Mouse (Mus musculus) cerebellum, adult 2 months (tissue): Measurements from ENCODE around the gene Batf2. TPM values are rescaled to one million over a fixed set of nuclear protein-coding genes. Genes with fewer than 3 reads are reported as not detected.

ENCODE experiments used
- DNase-seq, 2 experiments: peaks; one replicate each; pipeline ENCODE4 v3.0.0; 2021
- H3K27ac ChIP-seq: fragments of 200-500 bp; 2 replicates; pipeline ENCODE4 v1.5.1; 2012; ENCODE audit warnings: low read length, control low read depth, inconsistent platforms; ENCODE audit not compliant: insufficient read depth
- H3K27me3 ChIP-seq: fragments of 200-500 bp; 2 replicates; pipeline ENCODE4 v1.6.1; 2012; ENCODE audit warnings: inconsistent platforms, mild to moderate bottlenecking, low read length, moderate library complexity; ENCODE audit not compliant: control insufficient read depth, insufficient read depth
- H3K4me1 ChIP-seq: fragments of 200-500 bp; 2 replicates; pipeline ENCODE4 v1.6.1; 2011; ENCODE audit warnings: low read length; ENCODE audit not compliant: control insufficient read depth, insufficient read depth
- H3K4me3 ChIP-seq: fragments of 200-500 bp; replicated peaks from 2 replicates; pipeline ENCODE3; 2011; ENCODE audit warnings: mild to moderate bottlenecking, low read depth, low read length, control low read depth; ENCODE audit not compliant: insufficient read depth
- CTCF ChIP-seq: fragments of 200-500 bp; IDR thresholded peaks from 2 replicates; pipeline ENCODE4 v1.5.1; 2011; ENCODE audit warnings: low read depth, mild to moderate bottlenecking, control low read depth, low read length, moderate library complexity, borderline replicate concordance; ENCODE audit not compliant: insufficient read depth
- POLR2A ChIP-seq: fragments of 200-500 bp; IDR thresholded peaks from 2 replicates; pipeline ENCODE4 v1.6.1; 2011; ENCODE audit warnings: low read length, control low read depth, borderline replicate concordance; ENCODE audit not compliant: insufficient read depth
- WGBS: fragments of 180-500 bp; shearing (Covaris S2); methylation state at CpG from one replicate; pipeline ENCODE4 v1.1.7; 2018; 5-methylcytosine and 5-hydroxymethylcytosine counted together
- polyA plus RNA-seq: library from polyadenylated mRNA; depleted of rRNA; stranded (reverse); fragments of >200 nt; gene quantifications from 2 replicates; pipeline ENCODE4 v1.2.3, GENCODE M21; 2012; rRNA removed

Gene Batf2
- polyA plus RNA-seq, 1 experiment = 0.54 TPM

- Histone ChIP-seq H3K27ac (no peak overlapping the region), H3K4me1 (no peaks in the 10 kb centered on the region), H3K4me3 (no peak overlapping the region), H3K27me3 (no peaks in the 10 kb centered on the region)
- WGBS = 79% methylated on average over 6 of the region's 6 CpGs
- DNase-seq = no peak
- no peak for TF ChIP-seq CTCF
- no peak for TF ChIP-seq POLR2A
Measured at GRCm38 (mm10) chr19:6216046-6216705, 75.4 kb downstream of the Batf2 start.

- Histone ChIP-seq H3K4me1 (no peaks in the 10 kb centered on the region), H3K27ac (no peak overlapping the region), H3K4me3 (no peak overlapping the region), H3K27me3 (no peaks in the 10 kb centered on the region)
- TF ChIP-seq POLR2A = no peak
- no peak for TF ChIP-seq CTCF
- WGBS = 73% methylated on average over 6 of the region's 6 CpGs
- DNase-seq = no peak
Measured at GRCm38 (mm10) chr19:6218606-6219005, 77.8 kb downstream of the Batf2 start.

Other genes starting within 250 kb of the Batf2 start
- gene Tigd3, start 246.8 kb upstream of the Batf2 start, polyA plus RNA-seq = 5.1 and 5.6 TPM in 2 replicates
- 136 and 141 TPM in 2 replicates for gene Dpf2, start 228.0 kb upstream of the Batf2 start, polyA plus RNA-seq
- 23.8 and 25.2 TPM in 2 replicates for gene Cdc42ep2, start 216.2 kb upstream of the Batf2 start, polyA plus RNA-seq
- 16.8 and 19.7 TPM in 2 replicates for gene Pola2, start 176.8 kb upstream of the Batf2 start, polyA plus RNA-seq
- gene Slc22a20, start 154.8 kb upstream of the Batf2 start, polyA plus RNA-seq = not detected in 2 replicates
- 27.0 and 27.3 TPM in 2 replicates for gene Capn1, start 125.1 kb upstream of the Batf2 start, polyA plus RNA-seq
- 34.5 and 34.8 TPM in 2 replicates for gene Syvn1, start 94.4 kb upstream of the Batf2 start, polyA plus RNA-seq
- 48.7 and 51.5 TPM in 2 replicates for gene Mrpl49, start 83.2 kb upstream of the Batf2 start, polyA plus RNA-seq
- gene Fau, start 83.1 kb upstream of the Batf2 start, polyA plus RNA-seq = 792 and 828 TPM in 2 replicates
- gene Znhit2, start 79.8 kb upstream of the Batf2 start, polyA plus RNA-seq = 50.8 and 51.5 TPM in 2 replicates
- gene Tm7sf2, start 72.6 kb upstream of the Batf2 start, polyA plus RNA-seq = 50.8 and 51.6 TPM in 2 replicates
- gene Vps51, start 63.8 kb upstream of the Batf2 start, polyA plus RNA-seq = 95.6 and 108 TPM in 2 replicates
- 0.59 TPM in 1 of 2 replicates, not detected in the other for gene Tmem262, start 61.0 kb upstream of the Batf2 start, polyA plus RNA-seq
- 0.78 and 1.3 TPM in 2 replicates for gene Gm28374, start 58.7 kb upstream of the Batf2 start, polyA plus RNA-seq
- gene Zfpl1, start 56.0 kb upstream of the Batf2 start, polyA plus RNA-seq = 79.2 and 84.9 TPM in 2 replicates
- 0.14 and 0.20 TPM in 2 replicates for gene Cdca5, start 56.0 kb upstream of the Batf2 start, polyA plus RNA-seq
- gene AC131692.1, start 46.6 kb upstream of the Batf2 start, polyA plus RNA-seq = not detected in 2 replicates
- gene Naaladl1, start 35.2 kb upstream of the Batf2 start, polyA plus RNA-seq = 0.05 and 0.24 TPM in 2 replicates
- gene Sac3d1, start 22.3 kb upstream of the Batf2 start, polyA plus RNA-seq = 33.8 and 35.9 TPM in 2 replicates
- gene Snx15, start 12.7 kb upstream of the Batf2 start, polyA plus RNA-seq = 66.7 and 67.9 TPM in 2 replicates
- gene Arl2, start 565 bp downstream of the Batf2 start, polyA plus RNA-seq = 174 and 188 TPM in 2 replicates
- 0.08 TPM in 2 replicates for gene Majin, start 43.4 kb downstream of the Batf2 start, polyA plus RNA-seq
- 0.21 TPM in 1 of 2 replicates, not detected in the other for gene Gpha2, start 85.4 kb downstream of the Batf2 start, polyA plus RNA-seq
- gene Ppp2r5b, start 94.9 kb downstream of the Batf2 start, polyA plus RNA-seq = 243 and 258 TPM in 2 replicates
- gene Atg2a, start 100.7 kb downstream of the Batf2 start, polyA plus RNA-seq = 40.8 and 41.1 TPM in 2 replicates
- 168 and 220 TPM in 2 replicates for gene Ehd1, start 135.7 kb downstream of the Batf2 start, polyA plus RNA-seq
- gene Cdc42bpg, start 165.5 kb downstream of the Batf2 start, polyA plus RNA-seq = 33.1 and 36.5 TPM in 2 replicates
- 84.1 and 85.5 TPM in 2 replicates for gene Men1, start 194.0 kb downstream of the Batf2 start, polyA plus RNA-seq
- 317 and 326 TPM in 2 replicates for gene Map4k2, start 200.2 kb downstream of the Batf2 start, polyA plus RNA-seq
- 175 and 196 TPM in 2 replicates for gene Sf1, start 222.7 kb downstream of the Batf2 start, polyA plus RNA-seq
- 90.1 and 101 TPM in 2 replicates for gene Pygm, start 243.4 kb downstream of the Batf2 start, polyA plus RNA-seq